Mouse (Mus musculus): ENCODE measurements around the gene Cenpc1.

Gene Cenpc1

GRCm38 (mm10) chr5:86065101-86065875, at the start of gene Cenpc1:
Cenpc1 (minus strand) TSS chr5:86065583.
- peak; percentile 96 for DNase-seq (ENCODE audit: low read depth, low spot score)

- no peak for DNase-seq (ENCODE audit: low read depth, low spot score)
Measured at GRCm38 (mm10) chr5:86113997-86114396, 48.6 kb upstream of the Cenpc1 start.

- DNase-seq (ENCODE audit: low read depth, low spot score): no peak
Measured at GRCm38 (mm10) chr5:86113037-86113436, 47.7 kb upstream of the Cenpc1 start.

- DNase-seq (ENCODE audit: low read depth, low spot score): no peak
Measured at GRCm38 (mm10) chr5:86111074-86111473, 45.7 kb upstream of the Cenpc1 start.

- DNase-seq (ENCODE audit: low read depth, low spot score): peak; percentile 32
Measured at GRCm38 (mm10) chr5:86106610-86107009, 41.2 kb upstream of the Cenpc1 start.

GRCm38 (mm10) chr5:86102176-86102575, 36.8 kb upstream of the Cenpc1 start:
- no peak for DNase-seq (ENCODE audit: low read depth, low spot score)

- DNase-seq (ENCODE audit: low read depth, low spot score): no peak
Measured at GRCm38 (mm10) chr5:86100621-86101020, 35.2 kb upstream of the Cenpc1 start.

- no peak for DNase-seq (ENCODE audit: low read depth, low spot score)
Measured at GRCm38 (mm10) chr5:86098988-86099387, 33.6 kb upstream of the Cenpc1 start.

- no peak for DNase-seq (ENCODE audit: low read depth, low spot score)
Measured at GRCm38 (mm10) chr5:86094754-86095153, 29.4 kb upstream of the Cenpc1 start.

GRCm38 (mm10) chr5:86086751-86087150, 21.4 kb upstream of the Cenpc1 start:
- no peak for DNase-seq (ENCODE audit: low read depth, low spot score)

GRCm38 (mm10) chr5:86084979-86085378, 19.6 kb upstream of the Cenpc1 start:
- DNase-seq (ENCODE audit: low read depth, low spot score): no peak

- no peak for DNase-seq (ENCODE audit: low read depth, low spot score)
Measured at GRCm38 (mm10) chr5:86083987-86084386, 18.6 kb upstream of the Cenpc1 start.

GRCm38 (mm10) chr5:86078720-86079334, 13.4 kb upstream of the Cenpc1 start:
- no peak for DNase-seq (ENCODE audit: low read depth, low spot score)

GRCm38 (mm10) chr5:86072756-86073386, 7.5 kb upstream of the Cenpc1 start:
- no peak for DNase-seq (ENCODE audit: low read depth, low spot score)

- no peak for DNase-seq (ENCODE audit: low read depth, low spot score)
Measured at GRCm38 (mm10) chr5:86071538-86071937, 6.2 kb upstream of the Cenpc1 start, which contains the start of gene Stap1. Stap1 (plus strand) TSS chr5:86071746.

GRCm38 (mm10) chr5:86069121-86069520, 3.7 kb upstream of the Cenpc1 start:
- DNase-seq (ENCODE audit: low read depth, low spot score): no peak

GRCm38 (mm10) chr5:86068451-86068850, 3.1 kb upstream of the Cenpc1 start:
- no peak for DNase-seq (ENCODE audit: low read depth, low spot score)

- DNase-seq (ENCODE audit: low read depth, low spot score): peak; percentile 71
Measured at GRCm38 (mm10) chr5:86066551-86066929, 1.2 kb upstream of the Cenpc1 start.

GRCm38 (mm10) chr5:86065876-86066550, 630 bp upstream of the Cenpc1 start:
- DNase-seq (ENCODE audit: low read depth, low spot score): peak; percentile 8

GRCm38 (mm10) chr5:86063501-86063900, 1.9 kb downstream of the Cenpc1 start:
- no peak for DNase-seq (ENCODE audit: low read depth, low spot score)

GRCm38 (mm10) chr5:86029820-86030219, 35.6 kb downstream of the Cenpc1 start:
- DNase-seq (ENCODE audit: low read depth, low spot score): no peak
